Mouse (Mus musculus) right cerebral cortex, postnatal 4 days (tissue): ENCODE results near the gene Ccdc88a.
A peak's percentile ranks its signal among the peaks of the same experiment; 100 is the strongest.

Experiments used
- DNase-seq: peaks from one replicate; pipeline ENCODE4 v3.0.0-alpha.2; 2022

Ccdc88a gene

DNA sequence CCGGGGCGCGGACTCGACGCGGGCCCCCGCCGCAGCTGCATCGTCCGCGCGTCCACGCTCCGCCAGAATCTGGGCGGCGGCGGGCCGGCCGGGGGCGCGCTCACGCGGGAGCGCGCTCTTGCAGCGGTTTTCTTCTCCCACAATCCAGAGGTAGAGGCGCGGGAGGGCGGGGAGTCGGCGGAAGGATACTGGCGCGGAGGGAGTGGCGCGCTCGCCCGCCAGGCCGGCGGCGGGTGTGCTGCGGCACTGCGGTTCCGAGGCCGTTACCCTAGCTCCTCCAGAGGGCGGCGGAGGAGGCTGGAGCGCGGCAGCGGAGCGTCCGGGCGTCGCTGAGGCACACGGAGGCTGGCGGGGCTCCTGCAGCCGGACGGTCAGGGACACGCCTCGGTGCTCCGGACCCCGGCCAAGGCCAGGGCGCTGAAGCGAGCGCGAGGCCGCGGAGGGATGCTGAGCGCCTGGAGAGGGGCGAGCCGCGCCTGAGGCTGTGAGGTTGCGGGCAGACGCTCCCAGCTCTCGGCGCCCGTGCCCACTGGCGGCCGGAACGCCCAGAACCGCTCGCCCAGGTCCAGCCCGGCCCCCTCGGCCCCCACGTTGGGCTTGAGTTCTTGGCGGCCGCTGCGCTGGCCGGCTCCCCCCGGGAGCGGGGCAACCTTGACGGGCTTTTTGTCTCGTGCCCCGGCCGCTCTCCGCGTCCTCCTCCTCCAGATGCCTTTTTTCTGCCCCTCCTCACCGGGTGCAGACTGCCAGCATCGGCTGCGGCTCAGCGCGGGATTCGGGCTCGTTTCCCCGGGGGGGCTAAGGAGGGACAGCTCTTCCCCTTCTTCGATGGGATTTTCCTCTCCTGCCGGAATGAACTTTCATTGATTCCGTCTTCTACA is at the start of gene Ccdc88a:
Gene Ccdc88a (plus strand): TSS at position 263 of the 878 bp plus-strand sequence.
- peak; percentile 98 for DNase-seq

DNA sequence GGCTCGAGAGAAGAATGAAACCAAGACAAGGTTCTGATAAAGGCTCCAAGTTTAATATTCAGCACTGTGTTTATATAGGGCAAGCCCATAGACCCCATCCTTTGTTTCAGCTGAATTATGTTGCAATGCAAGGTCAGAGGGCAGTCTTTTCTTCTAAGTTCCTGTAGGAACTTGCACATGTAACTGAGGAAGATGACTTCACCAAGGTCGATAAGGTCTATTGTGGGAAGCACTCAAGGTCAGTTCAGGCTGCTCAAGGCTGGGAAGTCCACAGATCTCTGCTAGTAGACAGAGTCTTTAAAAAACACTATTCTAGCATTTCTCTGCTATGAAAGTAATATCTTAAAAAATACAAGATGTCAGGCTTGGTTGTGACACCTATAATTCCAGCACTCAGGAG is 38.0 kb upstream of the Ccdc88a start:
- DNase-seq, result no peak

DNA sequence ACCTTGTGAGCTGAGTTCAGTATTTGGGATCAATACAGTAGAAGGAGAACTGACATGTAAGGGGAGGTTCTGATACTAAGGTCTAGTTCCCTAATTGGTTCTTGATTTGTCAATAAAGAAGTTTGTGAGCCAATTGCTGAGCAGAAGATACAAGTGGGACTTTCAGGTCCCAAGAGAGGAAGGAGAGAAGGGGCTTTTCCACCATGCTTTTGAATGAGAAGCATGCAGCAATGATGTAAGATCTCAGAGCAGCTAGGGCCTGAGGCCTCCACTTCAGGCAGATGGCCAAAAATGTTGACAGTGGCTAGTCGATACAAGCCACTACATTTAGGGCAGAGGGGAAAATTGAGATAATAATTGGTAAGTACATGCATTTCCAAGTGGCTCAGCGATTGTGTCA is 32.2 kb upstream of the Ccdc88a start:
- DNase-seq, result no peak

DNA sequence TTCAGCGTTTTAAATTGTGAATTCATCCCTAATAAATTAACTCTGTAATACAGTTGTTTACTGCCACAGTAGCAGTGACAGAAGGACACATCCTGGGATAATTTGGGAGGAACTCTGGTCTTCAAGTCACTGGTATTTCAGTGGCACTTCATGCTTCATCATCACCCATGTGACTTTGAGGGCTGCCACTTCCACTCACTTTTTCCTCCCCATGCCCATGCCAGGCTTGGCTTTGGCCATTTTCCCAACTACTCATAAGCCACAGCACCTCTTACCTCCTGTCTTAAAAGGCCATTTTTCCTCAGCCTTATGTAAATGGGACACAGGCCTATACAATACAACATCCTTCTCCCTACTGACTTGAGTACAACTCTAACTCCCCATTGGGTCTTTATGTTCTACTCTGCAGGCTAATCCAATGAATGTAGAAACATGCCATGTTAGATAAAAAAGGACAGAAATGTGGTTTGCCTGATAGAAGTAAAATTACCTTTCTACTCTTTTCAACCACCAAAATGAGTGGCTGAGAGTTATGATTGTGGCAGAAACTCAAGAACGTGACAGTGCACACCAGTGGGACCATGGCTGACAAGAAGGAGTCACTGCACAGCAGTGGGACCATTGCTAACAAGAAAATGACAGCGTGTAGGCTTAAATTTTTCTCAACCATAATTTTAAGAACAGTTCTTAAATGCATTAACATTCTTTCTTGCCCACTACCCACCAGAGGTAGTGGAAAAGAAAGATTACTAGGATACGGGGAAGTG is 28.4 kb upstream of the Ccdc88a start:
- DNase-seq, result no peak

DNA sequence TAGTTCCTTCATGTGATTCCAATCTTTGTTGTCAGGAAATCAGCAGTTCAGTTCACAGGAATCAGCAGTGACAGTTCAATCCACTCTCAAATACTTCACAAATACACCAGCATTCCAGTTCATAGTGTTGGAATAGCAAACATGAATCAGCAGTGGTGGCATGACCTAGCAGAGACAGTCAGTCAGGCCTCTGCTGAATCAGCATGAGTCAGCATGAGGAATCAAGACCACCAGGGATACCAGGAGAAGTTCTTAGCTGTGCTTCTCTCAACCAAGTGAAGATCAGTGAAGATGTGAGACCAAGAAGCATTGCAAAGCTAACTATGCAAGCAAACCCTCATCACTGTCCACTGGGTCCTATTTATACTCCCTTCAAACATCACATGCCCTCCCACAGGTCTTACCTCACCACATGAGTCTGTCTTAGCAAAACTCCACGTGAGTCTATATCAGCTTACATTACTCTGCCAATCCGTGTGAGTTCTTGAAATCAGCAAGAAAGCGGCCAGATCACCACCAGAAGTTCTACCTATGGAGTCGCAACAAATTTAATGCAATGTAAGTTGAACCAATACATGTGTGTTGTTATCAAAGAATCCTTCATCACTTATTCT is 27.7 kb upstream of the Ccdc88a start:
- DNase-seq, result no peak

- DNase-seq, result no peak
Measured at GRCm38 (mm10) chr11:29350891-29351290, 22.6 kb upstream of the Ccdc88a start.

DNA sequence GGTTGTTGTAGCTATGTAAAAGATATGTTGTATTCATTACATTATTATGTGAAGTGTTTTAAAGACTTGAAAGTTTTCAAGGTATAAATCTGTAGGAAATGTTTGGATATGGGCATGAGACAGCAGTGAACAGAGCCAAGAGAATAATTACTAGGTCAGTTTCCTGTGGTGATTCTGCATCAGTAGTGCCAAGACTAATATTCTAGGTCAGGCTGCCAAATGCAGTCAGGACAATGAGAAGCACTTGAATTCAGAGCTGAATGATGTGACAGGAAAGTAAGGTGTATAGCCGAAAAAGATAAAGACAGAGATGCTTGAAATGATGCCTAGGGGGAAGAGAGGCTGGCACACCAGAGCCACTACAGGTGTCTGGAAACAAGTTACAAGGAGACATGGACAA is 21.2 kb upstream of the Ccdc88a start:
- DNase-seq, result no peak

- no peak for DNase-seq
Measured at GRCm38 (mm10) chr11:29368161-29368560, 5.3 kb upstream of the Ccdc88a start.

DNA sequence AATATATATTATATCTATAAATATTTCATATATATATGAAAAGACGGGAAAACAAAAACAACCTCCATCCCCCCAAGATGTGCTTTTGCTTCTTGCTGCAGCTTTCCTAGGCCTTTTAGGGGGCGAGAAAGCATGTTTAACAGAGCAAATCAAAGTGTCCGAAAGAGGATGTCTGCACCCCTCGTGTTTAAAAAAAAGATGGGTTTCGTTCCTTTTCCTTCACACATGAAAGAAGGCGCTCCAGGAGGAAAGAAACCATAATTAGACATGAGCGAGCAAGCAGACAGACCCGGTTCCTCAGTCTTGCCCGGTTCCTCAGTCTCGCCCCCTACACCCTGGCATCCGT is 435 bp upstream of the Ccdc88a start:
- DNase-seq, result no peak

GRCm38 (mm10) chr11:29374274-29374656 is 807 bp downstream of the Ccdc88a start:
- no peak for DNase-seq

- no peak for DNase-seq
Measured at GRCm38 (mm10) chr11:29376635-29377034, 3.2 kb downstream of the Ccdc88a start.

DNA sequence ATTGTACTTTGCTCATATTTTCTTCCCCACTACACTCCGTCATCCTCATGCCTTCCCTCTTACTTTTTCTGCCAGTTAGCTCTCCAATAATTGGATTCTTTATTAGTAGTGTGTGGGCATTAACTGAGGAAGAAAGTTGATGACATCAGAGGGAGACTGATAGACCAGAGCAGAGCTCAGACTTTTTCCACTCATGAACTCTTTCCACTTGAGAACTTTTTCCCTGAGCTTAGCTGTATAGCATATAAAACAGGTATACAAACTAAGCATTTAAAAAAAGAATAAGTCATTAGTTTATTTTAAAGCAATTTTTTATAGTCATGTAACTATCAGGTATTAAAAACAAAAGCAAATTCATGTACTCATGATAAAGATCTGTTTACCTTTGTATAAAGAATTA is 5.3 kb downstream of the Ccdc88a start:
- DNase-seq, result no peak

GRCm38 (mm10) chr11:29383493-29383892 is 10.0 kb downstream of the Ccdc88a start:
- DNase-seq, result no peak

DNA sequence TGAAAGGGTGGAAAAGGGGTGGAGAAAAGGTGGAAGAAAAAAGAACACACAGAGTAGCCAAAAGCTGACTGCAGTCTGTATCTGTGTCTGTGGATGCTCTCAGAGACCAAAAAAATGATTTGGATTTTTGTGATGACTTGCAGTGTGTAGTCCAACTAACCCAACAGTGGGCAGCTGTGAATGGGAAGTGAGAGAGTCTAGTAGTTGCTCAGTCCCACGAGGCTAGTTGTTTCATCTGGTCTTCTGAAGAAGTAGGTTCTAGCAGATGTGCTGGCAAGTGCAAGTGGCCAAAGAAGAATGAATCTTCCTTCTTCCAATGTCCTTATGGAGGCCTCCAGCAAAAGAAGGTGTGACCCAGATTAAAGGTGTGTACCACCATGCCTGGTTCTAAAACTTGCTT is 10.5 kb downstream of the Ccdc88a start:
- DNase-seq, result no peak

- DNase-seq, result no peak
Measured at GRCm38 (mm10) chr11:29384617-29385016, 11.2 kb downstream of the Ccdc88a start.

DNA sequence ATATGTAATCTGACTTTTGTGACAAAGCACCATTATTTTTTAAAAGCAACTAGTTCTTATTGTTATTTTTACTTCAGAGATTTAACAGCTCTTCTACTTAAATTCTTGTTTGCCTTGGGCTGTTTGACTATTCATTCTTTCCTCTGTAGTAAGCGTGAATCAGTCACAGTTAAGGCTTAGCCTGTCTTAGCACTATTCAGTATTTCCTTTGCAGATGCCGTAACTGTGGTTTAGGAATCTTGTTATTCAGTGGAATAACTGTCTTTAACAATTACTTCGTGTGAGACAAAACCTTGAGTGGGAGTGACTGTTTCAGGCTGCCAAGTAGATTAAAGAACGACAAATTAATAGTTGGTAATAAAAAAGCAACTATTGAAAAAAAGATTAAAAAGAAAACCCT is 16.5 kb downstream of the Ccdc88a start:
- DNase-seq, result no peak

DNA sequence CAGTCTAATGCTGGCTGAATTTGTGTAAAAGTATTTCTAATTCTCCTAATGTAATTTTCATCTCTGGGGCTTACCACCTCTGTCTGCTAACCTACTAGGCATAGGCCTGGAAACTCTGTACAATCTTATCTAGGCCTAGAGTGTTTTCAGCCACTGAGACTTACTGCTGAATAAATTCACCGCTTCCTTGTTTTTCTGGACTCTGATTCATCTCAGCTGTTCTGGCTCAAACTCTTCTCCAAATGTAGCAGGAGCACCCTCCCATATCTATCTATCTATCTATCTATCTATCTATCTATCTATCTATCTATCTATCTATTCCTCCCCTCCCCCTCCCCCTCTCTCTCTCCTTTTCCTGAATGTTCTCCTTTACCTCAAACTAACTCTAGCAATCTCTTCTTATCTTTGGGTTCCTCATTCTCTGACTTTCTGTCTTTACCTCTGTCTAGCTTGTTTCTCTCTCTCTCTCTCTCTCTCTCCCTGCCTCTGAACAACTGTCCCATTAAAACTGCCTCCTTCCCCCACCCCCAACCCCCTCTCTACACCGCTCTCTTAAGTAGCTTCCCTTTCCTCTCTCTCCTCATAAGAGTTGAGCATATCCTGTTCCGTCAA is 21.8 kb downstream of the Ccdc88a start:
- DNase-seq, result no peak

- no peak for DNase-seq
Measured at GRCm38 (mm10) chr11:29400374-29400773, 26.9 kb downstream of the Ccdc88a start.

DNA sequence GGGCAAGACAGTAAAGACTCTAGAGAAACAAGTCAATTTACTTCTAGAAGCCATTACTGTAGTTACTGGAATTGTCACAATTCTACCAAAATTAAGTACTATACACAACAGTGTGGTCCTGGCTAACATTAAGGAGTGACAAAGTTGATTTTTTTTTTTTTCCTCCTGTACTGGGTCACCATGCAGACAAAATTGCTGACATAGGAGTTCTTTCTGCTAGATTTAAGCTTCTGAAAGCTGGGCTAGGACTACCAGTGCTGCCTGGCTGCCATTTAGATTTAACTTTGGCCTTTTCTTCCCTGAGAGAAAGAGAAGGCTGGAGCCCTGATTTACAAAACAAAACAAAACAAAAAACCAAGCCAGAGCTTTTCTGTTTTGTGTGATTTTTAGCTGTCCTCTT is 32.8 kb downstream of the Ccdc88a start:
- DNase-seq, result no peak

- DNase-seq, result no peak
Measured at GRCm38 (mm10) chr11:29423496-29423895, 50.0 kb downstream of the Ccdc88a start.

GRCm38 (mm10) chr11:29428774-29429173 is 55.3 kb downstream of the Ccdc88a start:
- DNase-seq, result no peak

DNA sequence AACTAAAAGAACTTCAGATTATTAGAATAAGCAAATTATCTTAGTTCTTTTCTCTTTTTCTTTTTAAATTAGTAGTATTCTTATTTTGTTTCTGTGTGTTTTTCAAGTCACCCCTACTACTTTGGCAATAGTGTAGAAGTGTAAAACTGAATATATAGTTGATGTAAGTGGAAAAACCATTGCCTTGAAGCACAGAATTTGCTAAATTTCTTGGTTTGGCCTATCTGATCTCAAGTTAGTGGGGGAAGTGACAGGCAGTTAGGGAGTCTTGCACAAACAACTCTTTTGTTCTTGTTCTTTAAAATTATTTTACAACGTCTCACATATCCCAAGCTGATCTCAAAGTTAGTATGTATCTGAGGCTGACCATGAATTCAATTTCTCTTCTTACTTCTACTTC is 57.6 kb downstream of the Ccdc88a start:
- DNase-seq, result no peak

DNA sequence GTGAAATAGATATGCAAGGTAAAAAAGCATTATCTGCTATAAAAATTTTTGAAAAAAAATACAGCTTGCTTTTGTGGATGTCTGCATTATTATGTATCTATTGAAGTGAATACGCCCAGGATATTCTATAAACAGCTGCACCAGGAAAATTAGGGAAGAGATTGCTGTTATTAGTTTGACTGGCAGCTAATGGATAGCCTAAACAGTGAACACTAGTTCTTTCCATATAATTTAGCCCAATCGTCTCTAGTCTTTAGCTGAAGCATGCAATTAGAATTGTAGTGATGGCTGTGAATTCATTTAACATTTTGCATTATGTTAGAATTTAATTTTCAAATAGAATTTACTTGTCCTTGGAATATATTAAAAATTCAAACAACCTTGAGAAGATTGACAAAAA is 75.3 kb downstream of the Ccdc88a start:
- DNase-seq, result no peak
